Mouse (Mus musculus): Measurements from ENCODE around the gene Tdgf1.

The Tdgf1 gene

DNA sequence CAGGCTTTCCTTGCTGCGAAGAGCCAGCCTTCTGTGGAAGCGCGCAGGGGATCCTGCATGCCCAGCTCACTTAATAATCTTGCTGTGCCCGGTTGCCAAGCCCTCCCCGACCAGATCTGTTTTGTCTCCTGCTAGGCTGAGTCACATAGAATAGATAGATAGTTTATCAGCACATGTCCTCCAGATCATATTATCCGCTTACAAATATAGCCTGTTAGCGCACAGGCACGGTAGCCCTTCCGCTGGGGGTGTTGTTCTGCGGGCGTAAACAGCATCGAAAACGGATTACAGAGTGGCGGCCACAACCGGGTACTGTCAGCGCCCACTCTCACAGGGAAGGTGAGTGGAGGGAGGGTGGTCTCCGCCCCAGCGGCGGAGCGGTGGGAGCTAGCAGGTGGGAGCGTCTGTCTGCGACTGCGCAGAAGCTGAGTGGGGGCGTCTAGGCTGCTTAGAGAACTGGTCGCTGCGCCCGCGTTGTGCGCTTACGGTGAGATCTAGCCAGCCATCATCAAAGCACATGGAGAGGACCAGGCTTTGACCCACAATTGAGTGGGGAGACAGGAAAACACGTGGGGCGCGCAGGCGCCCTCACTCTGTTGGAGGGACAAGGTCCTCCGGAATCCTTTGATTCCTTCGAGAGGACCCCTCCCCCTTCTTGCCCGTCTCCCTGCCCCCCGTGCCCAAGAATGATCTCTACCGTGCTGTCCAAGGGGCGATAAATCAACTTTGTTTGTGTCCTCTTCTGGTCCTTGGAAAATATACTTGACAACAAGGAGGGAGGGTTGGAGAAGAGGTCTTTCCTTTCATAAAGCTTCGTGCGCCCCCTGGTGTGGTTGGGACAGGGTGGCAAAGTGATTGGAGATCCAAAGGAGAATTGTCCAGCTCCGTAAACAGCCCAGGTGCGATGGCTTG lies 7.8 kb upstream of the Tdgf1 start:
- in situ Hi-C loops (cut with MboI, MseI) = no loop called here

- in situ Hi-C loops (cut with MboI, MseI) = no loop called here
Observed at GRCm38 (mm10) chr9:110952931-110953549, 7.1 kb upstream of the Tdgf1 start.

GRCm38 (mm10) chr9:110952398-110952797 lies 6.4 kb upstream of the Tdgf1 start:
- in situ Hi-C loops (cut with MboI, MseI) = no loop called here

DNA sequence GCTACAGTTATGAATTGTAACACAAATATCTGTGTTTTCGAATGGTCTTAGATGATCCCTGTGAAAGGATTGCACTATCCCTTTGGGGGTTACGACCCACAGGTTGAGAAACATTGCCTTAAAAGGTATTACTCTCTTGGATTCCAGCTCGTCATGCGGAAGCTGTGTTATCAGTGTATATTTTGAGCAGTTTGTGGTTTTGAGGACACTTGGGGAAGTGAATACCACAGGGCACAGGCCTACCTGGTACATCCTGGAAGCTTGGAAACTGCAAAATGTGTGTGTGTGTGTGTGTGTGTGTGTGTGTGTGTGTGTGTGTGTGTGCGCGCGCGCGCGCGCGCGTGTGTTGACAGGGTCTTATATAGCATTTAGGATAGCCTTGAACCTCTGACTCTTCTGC lies 5.9 kb upstream of the Tdgf1 start:
- in situ Hi-C loops (cut with MboI, MseI) = no loop called here

GRCm38 (mm10) chr9:110951397-110951796 lies 5.4 kb upstream of the Tdgf1 start, which contains the start of gene Lrrc2:
Lrrc2 (plus strand) TSS chr9:110951545.
- in situ Hi-C loops (cut with MboI, MseI) = no loop called here

DNA sequence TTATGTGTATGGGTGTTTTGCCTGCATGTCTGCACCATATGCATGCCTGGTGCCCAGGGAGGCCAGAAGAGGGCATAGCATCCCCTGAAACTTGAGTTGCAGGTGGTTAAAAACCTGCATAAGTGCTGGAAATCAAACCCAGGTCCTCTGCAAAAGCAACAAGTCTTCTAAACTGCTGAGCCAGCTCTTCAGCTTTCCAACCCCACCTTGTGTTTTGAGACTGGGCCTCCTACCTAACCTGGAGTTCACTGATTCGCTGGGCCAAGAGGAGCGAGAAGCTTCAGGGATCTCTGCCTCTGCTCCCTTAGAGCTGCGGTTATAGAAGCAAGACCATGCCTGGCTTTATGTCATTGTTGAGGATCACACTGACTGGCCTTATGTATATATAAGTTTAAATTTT lies 4.2 kb upstream of the Tdgf1 start:
- in situ Hi-C loops (cut with MboI, MseI) = no loop called here

GRCm38 (mm10) chr9:110948813-110949310 lies 2.9 kb upstream of the Tdgf1 start:
- in situ Hi-C loops (cut with MboI, MseI) = no loop called here

- in situ Hi-C loops (cut with MboI, MseI) = no loop called here
Observed at GRCm38 (mm10) chr9:110947900-110948299, 1.9 kb upstream of the Tdgf1 start.

- in situ Hi-C loops (cut with MboI, MseI) = no loop called here
Observed at GRCm38 (mm10) chr9:110947261-110947661, 1.3 kb upstream of the Tdgf1 start.

DNA sequence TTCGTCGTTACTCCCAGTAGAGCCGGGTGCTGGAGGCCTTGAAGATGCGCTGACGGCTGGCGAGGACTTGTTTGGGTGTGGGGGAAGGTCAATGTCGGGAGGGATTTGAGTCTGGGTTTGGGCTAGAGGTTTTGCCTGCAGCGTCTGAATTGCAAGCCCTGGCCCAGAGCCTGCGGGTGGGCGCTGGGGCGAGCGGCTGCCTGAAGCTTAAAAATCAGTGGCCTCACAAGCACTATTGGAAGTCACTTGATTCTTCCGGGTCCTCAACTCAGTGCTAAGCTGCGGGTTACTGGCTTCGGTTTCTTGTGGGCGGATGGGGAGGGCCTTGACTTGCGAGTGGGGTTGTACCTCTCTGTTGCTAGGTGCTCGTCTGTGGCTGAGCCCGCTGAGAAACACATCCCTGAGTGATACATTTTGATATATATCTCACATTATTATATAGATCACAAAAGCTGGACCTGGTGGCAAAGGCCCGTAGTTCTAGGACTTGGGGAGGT lies 638 bp upstream of the Tdgf1 start:
- in situ Hi-C loops (cut with MboI, MseI) = no loop called here

DNA sequence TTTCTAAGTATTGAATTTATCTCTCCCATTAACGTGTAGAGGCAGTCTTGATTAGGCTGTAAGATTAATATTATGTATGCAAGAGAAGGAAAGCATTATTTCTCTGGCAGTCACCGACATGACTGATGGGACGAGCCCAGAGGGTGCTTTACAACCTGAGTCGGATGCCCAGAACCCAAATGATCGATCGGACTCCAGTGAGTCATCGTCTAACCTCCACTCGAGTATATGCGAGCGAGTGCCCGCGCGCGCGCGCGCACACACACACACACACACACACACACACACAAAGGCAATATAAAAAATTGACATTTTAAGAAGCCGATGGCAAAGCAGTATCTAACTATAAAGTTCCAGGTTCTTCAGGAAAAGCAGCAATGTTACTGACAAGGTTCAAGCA lies 615 bp downstream of the Tdgf1 start:
- in situ Hi-C loops (cut with MboI, MseI) = no loop called here

- in situ Hi-C loops (cut with MboI, MseI) = no loop called here
Observed at GRCm38 (mm10) chr9:110944265-110944664, 1.7 kb downstream of the Tdgf1 start.

DNA sequence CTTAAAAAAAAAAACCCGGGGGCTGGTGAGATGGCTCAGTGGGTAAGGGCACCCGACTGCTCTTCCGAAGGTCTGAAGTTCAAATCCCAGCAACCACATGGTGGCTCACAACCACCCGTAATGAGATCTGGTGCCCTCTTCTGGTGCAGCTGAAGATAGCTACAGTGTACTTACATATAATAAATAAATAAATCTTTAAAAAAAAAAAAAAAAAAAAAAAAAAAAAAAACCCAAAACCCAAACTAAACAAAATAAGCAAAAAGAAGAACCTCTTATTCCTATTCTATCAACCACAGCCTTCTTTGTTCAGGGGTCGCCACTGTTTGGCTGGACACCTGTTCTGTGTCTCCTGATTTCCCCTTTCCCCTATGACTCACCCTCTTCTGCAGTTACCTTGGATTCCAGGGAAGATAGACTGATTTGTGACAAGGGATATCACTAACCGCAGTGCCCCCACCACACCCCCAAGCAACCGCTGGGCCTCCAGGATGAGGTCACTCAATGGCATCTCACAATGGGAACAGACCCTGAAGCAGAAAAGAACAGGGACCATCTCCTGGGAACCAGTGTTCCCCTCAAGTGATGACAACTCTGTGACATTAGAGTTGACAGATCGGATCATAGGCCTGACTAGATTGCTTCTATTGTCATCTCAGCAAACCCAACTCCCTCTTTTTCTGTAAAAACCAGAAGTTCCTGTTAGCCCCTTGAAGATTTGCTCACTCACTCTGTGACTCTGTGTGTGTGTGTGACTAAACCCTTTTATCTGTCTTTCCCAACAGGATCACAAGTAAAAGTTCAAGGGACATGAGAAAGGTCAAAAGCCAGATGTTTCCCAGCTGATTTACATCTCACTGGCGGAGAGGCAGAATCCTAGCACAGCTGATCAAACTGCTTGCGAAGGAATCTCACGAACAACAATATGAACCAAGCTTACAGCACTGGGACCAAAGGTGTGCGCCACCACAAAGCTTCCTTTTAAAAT lies 8.2 kb downstream of the Tdgf1 start:
- in situ Hi-C loops (cut with MboI, MseI) = no loop called here

- in situ Hi-C loops (cut with MboI, MseI) = no loop called here
Observed at GRCm38 (mm10) chr9:110935941-110936340, 10.0 kb downstream of the Tdgf1 start.

DNA sequence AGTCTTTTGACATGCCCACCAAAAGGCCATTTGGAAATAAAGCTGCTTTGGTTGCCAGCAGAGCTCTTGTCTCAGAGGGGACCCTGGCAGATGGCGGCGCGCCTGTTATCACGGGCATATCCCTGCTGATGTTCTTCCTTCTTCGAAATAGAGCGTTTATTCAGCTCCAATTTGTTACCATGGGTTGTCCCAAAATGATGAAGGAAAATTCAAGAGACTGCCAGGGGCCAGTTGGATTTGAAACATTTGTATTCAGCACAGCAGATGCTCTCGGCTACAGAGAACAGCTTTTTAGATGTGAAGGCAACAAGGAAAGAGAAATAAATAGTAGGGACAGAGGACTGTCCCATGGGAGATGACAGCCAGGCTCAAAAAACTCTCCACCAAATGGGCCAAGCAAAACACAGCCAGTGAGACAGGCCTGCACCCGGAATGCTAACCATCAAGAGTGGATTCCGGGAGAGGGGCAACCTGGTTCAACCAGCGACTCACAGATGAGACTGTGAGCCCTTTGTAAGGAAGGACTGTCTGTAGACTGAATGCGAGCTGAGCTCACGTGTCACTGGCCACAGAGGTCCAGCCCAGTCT lies 12.0 kb downstream of the Tdgf1 start:
- in situ Hi-C loops (cut with MboI, MseI) = no loop called here

DNA sequence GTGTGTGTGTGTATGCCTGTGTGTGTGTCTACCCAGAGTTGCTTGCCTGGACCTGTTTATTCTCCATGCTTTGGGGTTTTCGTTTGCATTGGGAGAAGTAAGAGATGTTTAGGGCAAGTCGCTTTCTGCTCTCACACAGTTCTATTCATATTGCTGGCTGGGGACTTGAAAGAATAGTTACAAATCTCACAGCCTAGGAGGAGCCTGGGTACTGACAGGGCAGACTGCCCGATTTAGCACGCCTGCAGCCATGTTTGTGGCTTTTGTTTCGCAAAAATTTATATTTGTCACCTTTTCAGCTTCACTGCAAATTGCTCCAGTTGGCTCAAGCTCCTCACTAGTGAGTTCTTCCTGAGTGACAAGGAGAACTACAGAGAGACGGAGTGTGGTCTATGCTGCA lies 14.4 kb downstream of the Tdgf1 start:
- in situ Hi-C loops (cut with MboI, MseI) = no loop called here

GRCm38 (mm10) chr9:110922759-110923158 lies 23.2 kb downstream of the Tdgf1 start:
- in situ Hi-C loops (cut with MboI, MseI) = no loop called here

DNA sequence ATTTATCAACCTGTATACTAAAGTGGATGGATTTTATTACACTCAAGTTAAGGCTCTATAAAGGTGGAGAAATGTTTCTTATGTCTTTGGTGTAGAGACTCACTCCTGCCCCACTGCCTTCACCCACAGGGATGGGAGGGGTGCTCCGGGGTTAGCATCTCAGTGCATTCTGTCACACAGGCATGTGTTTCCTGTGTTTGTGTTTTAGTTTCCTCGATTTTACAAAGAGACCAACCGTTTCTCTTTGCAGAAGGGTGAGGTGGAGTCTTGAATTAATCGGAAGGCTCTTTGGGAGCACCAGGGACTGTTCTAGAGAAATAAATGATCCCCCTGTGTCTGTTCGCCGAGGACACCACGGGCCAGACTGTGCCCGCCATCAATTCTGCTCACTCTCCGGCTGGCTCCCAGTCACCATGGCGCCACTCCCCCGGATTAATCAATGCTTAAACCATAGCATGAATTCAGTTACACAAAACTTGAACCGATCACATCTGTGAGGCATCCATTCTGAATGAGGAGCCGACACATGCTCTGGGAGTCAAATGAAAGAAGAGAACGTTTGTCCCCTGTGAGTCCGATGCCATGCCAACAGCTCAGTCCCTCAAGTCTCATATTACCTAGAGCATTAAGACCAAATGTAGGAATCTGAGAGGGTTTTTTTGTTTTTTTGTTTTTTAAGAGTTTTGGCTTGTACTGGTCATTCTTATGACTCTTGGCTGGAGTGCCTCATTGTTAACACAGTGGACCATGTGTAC lies 25.1 kb downstream of the Tdgf1 start:
- in situ Hi-C loops (cut with MboI, MseI) = no loop called here

DNA sequence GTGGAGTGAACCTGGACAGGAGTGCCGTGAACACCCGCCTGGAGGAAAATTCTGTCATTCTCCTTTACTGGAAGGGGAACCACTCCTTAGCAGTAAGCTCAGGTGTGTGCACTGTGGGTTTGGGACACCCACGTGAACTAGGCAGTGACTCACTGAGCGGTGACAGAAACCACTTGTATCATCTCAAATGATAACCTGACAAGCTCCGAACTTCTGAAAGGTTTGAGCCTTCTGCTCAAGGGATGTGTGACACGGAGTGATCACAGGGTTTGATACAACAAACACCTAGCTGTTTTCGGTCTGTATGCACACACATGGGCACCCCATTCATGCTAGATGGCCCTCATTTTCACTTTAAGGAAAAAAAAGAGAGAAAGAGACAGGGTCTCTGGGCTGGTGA lies 29.2 kb downstream of the Tdgf1 start, which contains the start of gene Fam240a:
Gene Fam240a, minus strand, starts transcription at position 76 of the 400 bp plus-strand sequence.
- in situ Hi-C loops (cut with MboI, MseI) = no loop called here

GRCm38 (mm10) chr9:110915466-110915865 lies 30.5 kb downstream of the Tdgf1 start:
- in situ Hi-C loops (cut with MboI, MseI) = no loop called here

All from T-helper 2 cell (primary cell).